Mouse (Mus musculus) bone marrow macrophage, adult 2 months (primary cell): ENCODE data around the gene Cfap97.

ENCODE experiments used
- CTCF ChIP-seq: IDR thresholded peaks from 2 replicates; pipeline ENCODE4 v1.5.1; 2012; ENCODE audit warnings: low read depth, mild to moderate bottlenecking, low read length, moderate library complexity
- POLR2A ChIP-seq: IDR thresholded peaks from 2 replicates; pipeline ENCODE4 v1.6.1; 2012; ENCODE audit warnings: mild to moderate bottlenecking, low read depth, low read length, borderline replicate concordance

DNA sequence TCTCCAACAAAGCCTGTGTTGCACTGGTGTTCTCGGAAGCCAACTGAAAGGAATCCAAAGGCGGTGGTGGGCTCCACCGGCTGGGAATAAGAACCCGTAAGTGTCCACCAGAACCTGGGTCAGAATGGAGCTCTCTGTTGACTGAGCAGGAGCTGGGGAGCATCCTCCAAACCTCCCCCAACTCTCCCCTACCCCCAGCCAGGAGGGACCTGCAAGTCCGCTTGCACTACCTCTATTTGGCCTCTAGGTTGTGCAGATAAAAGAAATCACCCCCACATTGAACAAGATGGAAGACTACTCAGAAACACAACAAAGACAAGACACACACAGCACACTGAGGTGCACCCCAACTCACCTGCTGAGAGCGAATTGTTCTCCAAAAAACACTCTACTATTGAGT, 50.8 kb downstream of the Cfap97 start:
- TF ChIP-seq POLR2A (no peak), CTCF (no peak)
